Mouse (Mus musculus) testis, postnatal 14 days (tissue): Measurements from ENCODE around the gene Gm21976.

Experiments
- DNase-seq: peaks from one replicate; pipeline ENCODE4 v3.0.0; 2021; ENCODE audit warnings: low spot score

Gm21976 gene

DNA sequence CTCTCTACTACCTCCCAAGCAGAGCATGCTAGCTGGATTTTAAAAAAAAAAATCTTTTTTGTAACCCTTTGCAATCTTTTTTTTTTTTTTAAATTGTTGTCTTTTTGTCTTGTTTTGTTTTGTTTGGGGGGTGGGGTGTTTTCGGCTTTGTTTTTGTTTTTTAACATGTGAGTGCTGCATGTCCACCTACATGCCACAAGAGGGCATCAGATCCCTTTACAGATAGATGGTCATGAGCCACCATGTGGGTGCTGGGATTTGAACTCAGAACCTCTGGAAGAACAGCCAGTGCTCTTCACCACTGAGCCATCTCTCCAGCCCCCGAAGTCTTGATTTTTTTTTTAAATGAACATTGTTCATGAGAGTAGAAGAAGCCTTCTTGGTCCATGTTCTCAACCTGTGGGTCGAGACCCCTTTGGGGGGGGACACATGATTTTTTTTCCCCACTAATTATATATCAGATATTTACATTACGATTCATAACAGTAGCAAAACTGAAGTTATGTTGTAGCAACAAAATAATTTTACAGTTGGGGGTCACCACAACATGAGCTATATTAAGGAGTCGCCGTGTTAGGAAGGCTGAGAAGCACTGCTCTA, 18.3 kb downstream of the Gm21976 start:
- no peak for DNase-seq

- DNase-seq: peak; percentile 63
Observed at GRCm38 (mm10) chr13:98298833-98299758, 19.4 kb downstream of the Gm21976 start.

DNA sequence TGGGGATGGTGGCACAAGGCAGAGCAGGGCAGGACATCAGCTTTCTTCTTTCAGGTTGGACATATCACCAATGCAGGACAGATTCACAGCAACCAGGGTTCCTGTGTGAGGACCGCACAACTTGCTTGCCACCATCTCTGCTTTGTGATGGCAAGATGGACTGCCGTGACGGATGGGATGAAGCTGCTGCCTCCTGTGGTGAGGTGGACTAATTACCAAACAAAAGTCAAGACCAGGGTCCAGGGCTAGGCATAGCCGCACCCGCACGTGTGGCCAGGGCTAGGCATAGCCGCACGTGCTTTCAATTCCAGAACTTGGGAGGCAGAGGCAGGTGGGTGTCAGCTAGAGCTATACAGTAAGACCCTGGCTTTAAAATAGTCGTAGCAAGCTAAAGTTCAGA, 25.6 kb downstream of the Gm21976 start:
- DNase-seq: no peak

DNA sequence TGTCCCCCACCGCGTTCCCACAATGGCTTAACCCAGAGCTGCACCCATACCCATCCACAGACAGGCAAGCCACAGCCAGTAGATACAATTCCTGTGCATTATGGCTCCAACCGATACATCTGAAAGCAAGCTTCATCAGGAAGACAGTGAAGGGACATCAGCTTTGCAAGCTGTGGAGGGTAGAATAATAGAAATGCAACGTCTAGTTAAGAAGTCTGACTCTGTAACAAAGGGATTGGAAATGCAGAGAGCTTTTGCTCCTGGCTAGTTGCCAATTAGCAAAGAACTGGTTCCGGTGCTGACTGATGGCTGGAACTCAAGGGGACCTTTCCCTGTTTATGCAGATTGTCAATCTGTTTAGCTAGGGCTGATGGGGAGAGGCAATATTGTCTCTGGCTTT, 26.7 kb downstream of the Gm21976 start:
- no peak for DNase-seq

DNA sequence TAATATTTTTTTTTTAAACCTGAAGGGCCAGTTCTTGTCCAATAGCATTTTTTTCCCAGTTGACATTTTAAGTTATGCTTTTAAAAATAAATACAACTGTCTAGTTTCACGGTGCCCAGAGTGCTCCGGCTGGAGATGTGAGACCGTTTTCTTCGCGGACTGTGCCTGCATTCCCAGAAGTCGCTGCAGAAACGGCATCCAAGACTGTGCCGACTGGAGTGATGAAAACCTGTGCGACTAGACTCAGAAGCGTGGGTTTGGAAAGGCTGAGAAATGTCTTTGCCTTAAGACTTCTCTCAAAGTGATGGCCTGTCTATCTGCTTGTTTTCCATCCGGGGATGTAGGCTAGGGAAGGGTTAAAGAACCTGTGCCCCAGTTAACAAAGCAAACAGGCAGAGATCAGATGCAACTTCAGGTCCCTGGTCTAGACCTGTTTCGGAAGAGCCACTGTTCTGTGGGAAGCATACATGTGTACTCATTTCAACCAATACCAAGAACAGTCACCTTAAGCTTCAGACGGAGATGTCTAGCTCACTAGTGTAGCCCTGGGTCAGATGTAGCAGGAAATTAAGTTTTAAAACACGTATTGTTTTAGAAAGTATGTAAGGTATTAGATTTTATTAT, 27.3 kb downstream of the Gm21976 start:
- no peak for DNase-seq

GRCm38 (mm10) chr13:98308004-98308403, 28.3 kb downstream of the Gm21976 start:
- no peak for DNase-seq

- no peak for DNase-seq
Observed at GRCm38 (mm10) chr13:98308724-98309123, 29.0 kb downstream of the Gm21976 start.

GRCm38 (mm10) chr13:98311597-98311996, 31.9 kb downstream of the Gm21976 start:
- no peak for DNase-seq

- no peak for DNase-seq
Observed at GRCm38 (mm10) chr13:98313631-98314030, 33.9 kb downstream of the Gm21976 start.

GRCm38 (mm10) chr13:98315124-98315523, 35.4 kb downstream of the Gm21976 start:
- no peak for DNase-seq

DNA sequence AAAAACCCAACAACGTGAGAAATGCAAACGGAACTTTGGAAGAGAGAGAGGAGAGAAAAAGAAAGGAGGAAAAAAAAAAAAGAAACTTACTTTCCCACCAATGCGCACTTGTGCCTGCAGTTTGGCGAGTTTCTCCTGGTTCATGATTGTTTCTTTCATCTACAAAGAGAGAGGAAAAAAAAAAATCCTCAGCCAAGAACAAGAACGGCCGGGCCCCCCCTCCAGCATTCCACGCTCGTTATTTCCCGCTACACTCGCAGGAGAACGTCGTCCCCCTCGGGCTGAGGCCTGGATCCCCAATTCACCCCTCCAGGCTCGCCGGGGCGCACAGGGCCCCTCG, 36.4 kb downstream of the Gm21976 start:
- no peak for DNase-seq

DNA sequence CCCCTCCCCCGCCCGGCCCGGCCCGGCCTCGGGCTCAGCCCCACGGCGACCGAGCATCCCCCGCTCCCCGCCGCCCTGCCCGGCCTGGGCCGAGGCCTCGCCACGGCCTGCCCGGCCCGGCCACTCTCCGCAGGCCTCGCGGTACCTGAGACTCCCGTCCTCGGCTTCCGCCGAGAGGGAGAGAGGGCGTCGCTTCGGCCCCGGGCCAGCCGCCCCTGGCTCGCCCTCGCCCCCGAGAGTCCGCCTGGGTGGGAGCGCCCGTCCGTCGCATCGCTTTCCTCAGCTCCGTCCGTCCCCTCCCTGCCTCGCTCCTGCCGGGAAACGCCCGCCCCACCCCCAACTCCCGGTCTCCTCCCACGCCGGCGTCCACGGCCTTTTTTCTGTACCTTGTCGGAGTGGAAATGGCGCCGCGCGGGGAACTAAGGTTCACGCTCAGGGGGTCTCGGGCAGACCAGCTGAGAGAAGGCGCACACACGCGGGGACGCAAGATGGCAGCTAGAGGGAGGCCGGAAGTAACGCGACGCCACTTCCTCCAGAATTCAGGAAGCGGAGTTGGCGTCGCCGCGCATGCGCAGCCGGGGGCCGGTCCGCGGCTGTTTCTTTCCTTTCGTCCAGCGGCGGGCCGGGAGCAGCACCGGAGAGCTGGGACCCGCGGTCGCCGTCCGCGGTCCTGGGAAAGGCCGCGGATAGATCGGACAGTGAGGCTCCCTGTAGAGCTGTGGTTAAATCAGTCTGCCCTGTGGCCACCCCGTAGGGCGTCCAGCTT, 37.0 kb downstream of the Gm21976 start, which contains the start of gene Btf3:
TSS of gene Btf3 (minus strand) at position 527 of the 766 bp plus-strand sequence.
- DNase-seq: peak; percentile 95

DNA sequence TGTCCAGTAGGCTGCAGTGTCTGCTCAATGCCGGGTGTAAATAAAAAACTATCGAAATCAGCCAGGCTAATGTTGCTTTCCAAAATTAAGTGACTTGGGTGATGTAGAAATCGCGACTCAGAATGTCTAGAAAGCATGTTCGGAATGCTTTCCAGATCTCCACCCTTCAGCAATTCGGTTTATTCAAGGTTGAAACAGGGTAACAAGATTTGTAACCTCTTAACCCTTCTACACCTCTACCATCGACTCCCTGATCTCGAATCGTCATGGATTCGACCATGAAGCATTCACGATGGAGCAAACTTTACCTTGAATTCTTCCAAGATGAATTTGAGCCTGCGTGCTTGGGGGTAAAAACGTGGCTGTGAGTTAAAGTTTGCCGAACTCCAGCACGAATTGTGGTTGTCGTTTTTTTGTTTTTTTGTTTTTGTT, 37.6 kb downstream of the Gm21976 start:
- DNase-seq: no peak

- no peak for DNase-seq
Observed at GRCm38 (mm10) chr13:98317911-98318310, 38.2 kb downstream of the Gm21976 start.

DNA sequence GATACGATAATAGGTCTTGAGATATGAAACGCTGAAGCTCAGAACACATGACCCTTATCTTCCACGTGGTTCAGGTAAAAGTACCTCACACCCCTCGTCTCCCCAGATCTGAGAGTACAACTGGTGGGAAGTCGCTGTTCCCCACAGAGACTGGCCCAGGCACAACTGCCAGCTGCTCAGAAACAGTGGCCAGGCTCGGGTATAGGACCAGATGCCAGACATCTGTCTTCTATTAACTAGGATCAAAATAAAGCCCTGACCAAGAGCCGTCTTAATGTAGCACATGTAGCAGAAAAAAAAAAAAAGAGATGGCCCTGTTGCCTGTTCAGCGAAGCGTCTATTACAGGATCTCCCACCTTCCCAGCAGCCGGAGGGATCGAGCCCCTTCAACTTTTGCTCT, 45.3 kb downstream of the Gm21976 start:
- DNase-seq: no peak

GRCm38 (mm10) chr13:98332106-98332505, 52.4 kb downstream of the Gm21976 start:
- no peak for DNase-seq

- no peak for DNase-seq
Observed at GRCm38 (mm10) chr13:98336205-98336604, 56.5 kb downstream of the Gm21976 start.

DNA sequence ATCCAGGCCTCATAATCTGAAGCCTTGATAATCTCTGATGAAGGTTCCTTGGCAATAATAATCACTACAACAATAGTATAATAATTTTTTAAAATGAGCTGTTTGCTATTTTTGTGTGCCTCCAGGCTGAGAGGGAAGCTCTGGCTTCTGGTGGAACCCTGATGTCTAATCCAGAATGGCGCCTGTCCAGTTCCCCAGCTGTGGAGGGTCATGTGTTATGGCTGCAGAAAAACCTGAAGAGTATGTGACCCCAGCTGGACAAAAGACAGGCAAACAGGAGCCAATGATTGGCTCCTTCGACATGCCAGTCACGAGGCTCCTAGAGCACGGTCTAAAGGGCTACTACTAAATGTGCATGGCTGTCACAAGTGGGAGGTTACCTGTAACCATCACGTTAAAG, 60.8 kb downstream of the Gm21976 start:
- DNase-seq: no peak

- DNase-seq: no peak
Observed at GRCm38 (mm10) chr13:98349491-98349890, 69.8 kb downstream of the Gm21976 start.

GRCm38 (mm10) chr13:98351527-98351926, 71.8 kb downstream of the Gm21976 start:
- DNase-seq: no peak

DNA sequence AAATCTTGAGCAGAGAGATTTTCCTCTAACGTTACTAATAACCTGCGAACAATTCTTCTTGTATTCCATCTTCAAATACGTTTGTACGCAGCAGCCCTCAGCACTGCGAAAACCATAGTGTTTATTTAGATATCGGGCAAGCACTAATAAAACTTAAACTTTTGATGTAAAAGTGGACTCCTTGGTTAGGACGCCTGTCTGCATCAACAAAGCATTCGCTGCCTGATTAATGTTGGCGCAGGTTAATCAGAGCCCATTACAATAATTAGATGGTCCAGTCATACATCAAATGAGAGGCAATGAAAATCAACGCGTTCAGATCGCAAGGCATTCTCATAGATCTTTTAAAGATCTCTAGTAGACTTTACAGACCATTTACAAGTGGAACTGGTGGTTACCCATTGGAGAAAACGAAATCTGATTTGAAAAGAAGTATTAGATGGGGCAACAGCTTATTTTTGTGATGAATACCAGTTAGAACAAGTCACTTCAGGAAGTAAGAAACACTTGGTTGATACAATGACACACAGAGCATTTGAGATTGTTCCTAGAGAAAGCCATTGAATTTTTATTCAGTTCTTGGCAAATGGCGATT, 72.8 kb downstream of the Gm21976 start:
- DNase-seq: no peak

DNA sequence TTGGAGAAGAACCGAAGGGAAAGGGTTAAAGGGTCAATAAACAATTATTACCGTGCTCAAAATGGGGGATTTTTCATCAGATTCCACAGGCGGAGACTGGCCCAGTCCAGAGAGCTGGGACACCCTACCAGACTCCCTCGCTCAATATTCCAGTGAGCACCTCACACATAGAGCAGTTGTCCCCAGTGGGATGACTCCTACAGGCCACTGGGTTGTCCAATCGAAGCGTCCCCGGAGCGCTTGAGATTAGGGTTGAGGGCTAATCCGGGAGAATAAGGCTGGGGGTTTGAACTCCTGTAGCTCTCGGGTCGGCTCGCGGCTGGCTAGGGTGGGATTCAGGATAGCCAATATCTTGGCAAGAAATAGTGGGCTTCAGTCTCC, 74.0 kb downstream of the Gm21976 start:
- DNase-seq: no peak
